Comparison of ENCODE assay signal across 15 mouse cellular contexts in genomic region chr11:12198700-12199349, GRCm38 (mm10).
DNase-seq lines count a peak whose midpoint lies in the region; ATAC-seq lines count a peak whose summit lies in the region.
"Had no signal": no experiment of that assay in that cellular context is flagged by ENCODE, and none has a peak within 500 bp of the region (broad histone marks: within the 10 kb centered on the region; RNA-seq: fewer than 3 reads in every experiment).

No protein-coding gene starts in this region.

- no peak overlapping the region for H3K4me2 ChIP-seq in embryonic facial prominence, embryonic 14.5 days (ENCODE audit: low read depth, low read length)
- H3K4me2 ChIP-seq: limb, embryonic 12.5 days; neural tube, embryonic 13.5 days had no signal

- no peak overlapping the region for H3K9ac ChIP-seq in embryonic facial prominence, embryonic 14.5 days (ENCODE audit: low read depth, low read length)
- H3K9ac ChIP-seq: limb, embryonic 12.5 days; neural tube, embryonic 13.5 days had no signal

- H3K36me3 ChIP-seq in embryonic facial prominence, embryonic 14.5 days (ENCODE audit: control insufficient read depth, insufficient read depth, low read length) = no peaks in the 10 kb centered on the region
- H3K36me3 ChIP-seq in embryonic facial prominence, embryonic 10.5 days (replicated peaks) = no peaks in the 10 kb centered on the region
- H3K36me3 ChIP-seq: limb, embryonic 12.5 days; neural tube, embryonic 13.5 days had no signal

- H3K27me3 ChIP-seq in embryonic facial prominence, embryonic 14.5 days (replicated peaks; ENCODE audit: control insufficient read depth, insufficient read depth, low read length) = no peaks in the 10 kb centered on the region
- no peaks in the 10 kb centered on the region for H3K27me3 ChIP-seq in embryonic facial prominence, embryonic 10.5 days (replicated peaks; ENCODE audit: low read depth, poor library complexity, severe bottlenecking)
- H3K27me3 ChIP-seq: limb, embryonic 12.5 days; neural tube, embryonic 13.5 days; Patski had no signal

- DNase-seq in embryonic facial prominence, embryonic 14.5 days (ENCODE audit: low spot score) = peak; percentile 27
- no peak for DNase-seq in embryonic facial prominence, embryonic 10.5 days (ENCODE audit: low spot score)
- DNase-seq in layer of hippocampus, adult 9-11 months = peak; percentile 3
- DNase-seq in layer of hippocampus, postnatal 25 days (ENCODE audit: extremely low spot score in 1 of 2, low spot score in 1 of 2) = no peak
- peak; percentile 63 to 78 for DNase-seq in cerebellum, postnatal 14 days
- DNase-seq in lung, postnatal 10 days = peak; percentile 45
- DNase-seq in frontal cortex, postnatal 10 days (ENCODE audit: low spot score in 2 of 2) = no peak
- DNase-seq: B cell, adult 2 months; kidney, postnatal 4 days; right cerebral cortex, postnatal 14 days had no signal

- H3K27ac ChIP-seq in embryonic facial prominence, embryonic 14.5 days (replicated peaks; ENCODE audit: low read depth, low read length) = no peak overlapping the region
- no peak overlapping the region for H3K27ac ChIP-seq in embryonic facial prominence, embryonic 10.5 days (replicated peaks)
- H3K27ac ChIP-seq: limb, embryonic 12.5 days; neural tube, embryonic 13.5 days; stomach, postnatal 0 days had no signal

- H3K4me3 ChIP-seq in embryonic facial prominence, embryonic 14.5 days (ENCODE audit: low read depth, low read length) = no peak overlapping the region
- H3K4me3 ChIP-seq in embryonic facial prominence, embryonic 10.5 days = no peak overlapping the region
- H3K4me3 ChIP-seq: limb, embryonic 12.5 days; neural tube, embryonic 13.5 days had no signal

- H3K4me1 ChIP-seq in embryonic facial prominence, embryonic 14.5 days (ENCODE audit: control insufficient read depth, insufficient read depth, low read length) = no peaks in the 10 kb centered on the region
- no peaks in the 10 kb centered on the region for H3K4me1 ChIP-seq in embryonic facial prominence, embryonic 10.5 days
- H3K4me1 ChIP-seq: limb, embryonic 12.5 days; neural tube, embryonic 13.5 days had no signal

- H3K9me3 ChIP-seq in embryonic facial prominence, embryonic 14.5 days (ENCODE audit: control insufficient read depth, low read length) = no peaks in the 10 kb centered on the region
- H3K9me3 ChIP-seq in embryonic facial prominence, embryonic 10.5 days = no peaks in the 10 kb centered on the region
- H3K9me3 ChIP-seq: limb, embryonic 12.5 days; neural tube, embryonic 13.5 days had no signal

- ATAC-seq in embryonic facial prominence, embryonic 14.5 days (ENCODE audit: low read depth) = peak; percentile 37
- no peak for ATAC-seq in CD4-positive, CD25-positive, alpha-beta regulatory T cell, adult 4 months
- ATAC-seq: Patski had no signal

- 79% methylated on average over 6 of the region's 6 CpGs for WGBS in embryonic facial prominence, embryonic 14.5 days
- 90% methylated on average over 6 of the region's 6 CpGs for WGBS in embryonic facial prominence, embryonic 10.5 days

Comparison
In these comparisons a context has a peak if more than half of its experiments do, and no peak if none do; other contexts are left out.
1. DNase-seq: peak in embryonic facial prominence, embryonic 14.5 days (single experiment), layer of hippocampus, adult 9-11 months (single experiment), cerebellum, postnatal 14 days (2 of 2) and lung, postnatal 10 days (single experiment); none in embryonic facial prominence, embryonic 10.5 days (single experiment), layer of hippocampus, postnatal 25 days (0 of 2) and frontal cortex, postnatal 10 days (0 of 2).